Mouse (Mus musculus) NIH3T3 (cell line): ENCODE measurements around the gene Dppa1.
A peak's percentile ranks its signal among the peaks of the same experiment; 100 is the strongest.
"Not testable (repeated sequence)": the region's sequence is repeated elsewhere in the genome, so short reads cannot be mapped to it uniquely, and the experiment has no call there.

Source experiments
- DNase-seq: peaks from one replicate; pipeline ENCODE4 v3.0.0-alpha.2; 2012; ENCODE audit warnings: low read depth

Gene Dppa1

GRCm38 (mm10) chr11:46629211-46629795 lies at the start of gene Dppa1:
Gene Dppa1 (minus strand): TSS chr11:46629261.
- DNase-seq = no peak

- no peak for DNase-seq
These were observed 38.9 kb upstream of the Dppa1 start for GRCm38 (mm10) chr11:46667938-46668337.

DNA sequence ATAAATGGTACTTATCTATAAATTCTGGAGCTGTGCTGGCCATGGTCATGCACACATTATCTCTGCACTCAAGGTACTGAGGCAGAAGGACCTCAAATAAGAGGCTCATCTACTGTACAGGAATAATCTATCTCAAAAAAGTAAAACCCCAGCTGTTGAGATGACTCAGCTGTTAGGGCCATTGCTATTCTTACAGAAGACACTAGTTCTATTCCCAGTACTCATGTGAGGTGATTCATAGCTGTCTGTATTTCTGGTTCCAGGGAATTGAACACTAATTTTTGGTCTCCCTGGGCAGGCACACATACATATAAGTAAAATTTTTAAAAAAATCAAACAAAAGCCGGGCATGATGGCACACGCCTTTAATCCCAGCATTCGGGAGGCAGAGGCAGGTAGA lies 38.0 kb upstream of the Dppa1 start:
- no peak for DNase-seq

GRCm38 (mm10) chr11:46665599-46666522 lies 36.8 kb upstream of the Dppa1 start:
- no peak for DNase-seq

DNA sequence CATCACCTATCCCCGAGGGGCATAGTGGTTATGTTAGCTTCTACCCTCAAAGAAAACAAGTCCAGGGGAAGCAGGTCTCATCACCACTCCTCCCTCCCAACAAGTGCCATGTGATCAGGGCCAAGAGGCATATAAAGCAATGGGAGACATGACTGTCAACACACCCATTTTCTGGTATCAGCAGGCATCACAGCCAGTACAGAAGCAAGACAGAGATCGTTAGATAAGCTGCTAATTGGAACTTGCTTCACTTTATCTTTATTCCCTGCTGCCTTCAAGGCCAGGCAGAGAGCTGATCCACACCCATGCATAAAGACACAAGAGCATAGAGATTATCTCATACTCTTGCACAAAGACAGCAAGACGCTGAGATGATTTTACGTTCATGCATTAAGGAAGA lies 34.2 kb upstream of the Dppa1 start:
- DNase-seq = no peak

DNA sequence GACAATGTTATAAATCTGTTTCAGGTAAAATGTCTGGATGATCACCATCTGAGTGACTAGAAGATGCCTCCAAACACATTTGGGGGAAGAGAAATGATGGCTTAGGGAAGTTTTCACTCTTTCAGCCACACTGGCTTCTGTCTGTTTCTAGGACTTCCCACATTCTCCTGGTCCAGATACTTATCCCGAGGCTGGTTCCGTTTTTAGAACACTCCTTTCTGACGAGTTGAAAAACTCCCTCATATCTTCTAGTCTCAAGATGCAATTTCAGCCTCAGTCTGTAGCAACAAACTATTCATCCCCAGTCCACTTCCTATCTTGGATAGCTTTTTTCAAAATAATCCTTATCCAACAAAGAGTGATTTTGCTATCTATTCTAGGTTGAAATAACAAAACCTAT lies 23.4 kb upstream of the Dppa1 start:
- DNase-seq = no peak

GRCm38 (mm10) chr11:46649655-46650054 lies 20.6 kb upstream of the Dppa1 start:
- DNase-seq = not testable (repeated sequence)

DNA sequence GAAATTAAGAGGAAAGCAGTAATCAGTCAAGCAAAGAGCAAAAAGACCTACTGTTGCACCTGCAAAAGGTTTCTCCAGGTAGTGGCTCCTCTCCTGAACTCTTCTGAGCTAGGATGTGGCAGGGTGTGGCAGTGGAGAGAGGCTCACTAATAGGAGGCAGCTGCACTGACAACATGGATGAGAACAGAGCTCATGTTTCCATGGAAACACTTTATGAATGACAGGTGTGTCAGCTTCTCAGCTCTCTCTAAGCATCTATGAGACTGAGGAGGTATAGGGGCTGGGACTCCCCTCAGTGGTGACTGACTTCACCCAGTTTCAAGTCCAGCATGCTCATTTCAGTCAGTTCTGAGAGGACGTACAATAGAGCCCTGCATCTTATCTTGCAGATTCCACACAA lies 15.8 kb upstream of the Dppa1 start:
- no peak for DNase-seq

GRCm38 (mm10) chr11:46636568-46636967 lies 7.5 kb upstream of the Dppa1 start:
- no peak for DNase-seq

GRCm38 (mm10) chr11:46635516-46635915 lies 6.5 kb upstream of the Dppa1 start:
- not testable (repeated sequence) for DNase-seq

DNA sequence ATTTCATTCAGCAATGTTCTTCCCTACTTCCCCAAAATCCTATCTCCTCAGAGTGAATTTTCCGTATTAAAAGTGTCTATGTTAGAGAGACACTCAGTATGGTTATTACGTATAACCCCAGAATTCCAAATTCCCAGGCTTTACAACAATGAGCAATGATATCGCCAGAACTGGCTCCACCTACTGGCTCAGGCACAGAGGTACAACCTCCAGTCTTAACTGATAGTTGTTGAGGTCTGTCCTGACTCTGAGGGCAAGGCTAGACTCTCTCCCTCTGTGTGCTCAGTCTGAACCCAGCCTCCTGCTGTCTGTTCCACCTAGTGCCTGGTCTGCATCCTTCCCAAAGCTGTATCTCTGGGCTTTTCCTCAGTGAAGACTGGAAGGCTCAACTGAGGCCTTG lies 2.6 kb upstream of the Dppa1 start:
- peak; percentile 62 for DNase-seq

DNA sequence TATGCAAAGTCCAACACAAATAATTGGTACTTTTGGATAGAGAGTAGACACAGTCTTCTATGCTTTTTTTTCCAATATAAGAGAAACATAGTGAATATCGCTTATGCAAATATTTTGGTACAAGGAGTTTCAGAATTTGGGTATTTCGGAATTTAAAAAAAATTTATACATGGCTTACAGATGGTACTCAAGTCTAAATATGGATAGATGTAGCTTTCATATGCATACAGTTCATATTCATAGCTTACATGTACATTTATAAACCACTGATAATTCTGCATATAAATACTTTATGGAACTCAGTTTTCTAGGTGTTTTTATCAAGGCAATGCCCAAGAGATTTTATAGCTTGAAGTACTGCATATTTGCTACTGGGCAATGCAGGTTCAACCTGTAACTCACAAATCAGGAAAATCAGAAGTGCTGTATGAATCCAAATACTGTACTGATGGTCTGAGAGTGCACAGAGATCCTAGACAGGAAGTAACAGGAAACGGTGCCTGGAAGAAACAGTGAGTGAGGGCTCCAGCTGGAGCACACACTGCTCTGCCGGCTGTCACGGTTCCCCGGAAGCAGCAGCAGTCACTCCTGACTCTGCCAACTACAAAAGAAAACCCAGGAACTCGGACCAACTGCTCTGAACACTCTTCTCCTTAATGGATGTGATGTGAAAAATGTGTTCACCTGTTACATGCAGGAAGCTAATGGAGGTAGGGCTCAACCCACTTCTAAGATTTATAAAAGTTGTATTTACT lies 8.5 kb downstream of the Dppa1 start:
- no peak for DNase-seq

DNA sequence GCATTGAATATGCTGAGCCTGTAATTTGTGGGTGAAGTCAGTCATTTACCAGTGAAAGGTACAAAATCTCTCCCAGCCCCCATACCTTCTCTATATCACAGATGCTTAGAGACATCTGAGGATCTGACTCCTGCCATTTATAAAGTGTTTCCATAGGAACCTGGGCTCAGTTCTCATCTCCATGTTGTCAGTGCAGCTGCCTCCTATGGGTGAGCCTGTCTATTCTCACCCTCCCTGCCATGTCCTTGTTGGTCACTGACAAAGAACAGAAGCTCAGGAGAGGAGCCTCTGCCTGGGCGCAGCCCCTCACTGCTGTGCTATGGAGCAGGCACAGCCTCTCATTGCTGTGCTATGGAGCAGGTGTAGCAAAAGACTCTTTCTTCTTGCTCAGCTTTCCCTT lies 9.1 kb downstream of the Dppa1 start:
- no peak for DNase-seq

GRCm38 (mm10) chr11:46592416-46592815 lies 36.6 kb downstream of the Dppa1 start:
- no peak for DNase-seq

DNA sequence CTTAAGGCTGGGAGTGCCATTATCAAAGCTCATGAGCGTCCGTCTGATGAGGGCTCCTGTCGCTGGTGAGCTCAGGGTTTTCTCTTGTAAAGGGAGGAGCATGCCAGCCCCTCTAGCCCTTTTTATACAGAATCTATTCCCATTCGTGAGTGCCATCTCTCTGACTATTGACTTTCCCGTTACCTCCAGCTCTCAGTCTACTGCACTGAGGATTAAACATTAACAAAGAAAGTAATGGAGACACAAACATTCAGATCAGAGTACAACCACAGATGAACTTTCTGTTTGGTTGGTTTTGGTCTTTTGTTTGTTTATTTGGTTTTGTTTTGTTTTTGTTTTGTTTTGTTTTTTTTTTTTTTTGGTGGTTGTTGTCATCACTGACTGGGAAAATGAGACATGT lies 46.3 kb downstream of the Dppa1 start:
- DNase-seq = no peak

GRCm38 (mm10) chr11:46580428-46580827 lies 48.6 kb downstream of the Dppa1 start:
- no peak for DNase-seq

GRCm38 (mm10) chr11:46578771-46579281 lies 50.2 kb downstream of the Dppa1 start:
- DNase-seq = peak; percentile 8

DNA sequence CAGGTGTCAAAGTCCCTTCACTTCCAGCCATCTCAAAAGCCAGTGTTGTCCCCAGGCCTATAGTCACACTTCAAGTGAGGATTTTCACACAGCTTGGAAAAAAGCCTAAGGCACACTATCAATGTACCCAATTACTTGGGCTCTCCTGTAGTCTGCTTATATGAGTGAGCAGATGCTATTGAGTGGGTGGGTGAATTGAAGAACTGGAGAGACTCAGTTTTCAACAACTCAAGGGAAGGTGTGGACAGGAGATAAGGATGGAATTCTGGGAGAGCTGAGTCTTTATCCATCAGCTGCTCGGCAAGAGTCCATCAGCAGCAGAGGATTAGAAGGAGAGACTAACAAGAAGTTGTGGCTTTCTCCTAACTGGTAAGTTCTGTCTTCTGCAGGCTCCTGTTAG lies 57.7 kb downstream of the Dppa1 start, which contains the start of gene BC053393:
TSS of gene BC053393 (plus strand) at position 210 of the 400 bp plus-strand sequence.
- no peak for DNase-seq

DNA sequence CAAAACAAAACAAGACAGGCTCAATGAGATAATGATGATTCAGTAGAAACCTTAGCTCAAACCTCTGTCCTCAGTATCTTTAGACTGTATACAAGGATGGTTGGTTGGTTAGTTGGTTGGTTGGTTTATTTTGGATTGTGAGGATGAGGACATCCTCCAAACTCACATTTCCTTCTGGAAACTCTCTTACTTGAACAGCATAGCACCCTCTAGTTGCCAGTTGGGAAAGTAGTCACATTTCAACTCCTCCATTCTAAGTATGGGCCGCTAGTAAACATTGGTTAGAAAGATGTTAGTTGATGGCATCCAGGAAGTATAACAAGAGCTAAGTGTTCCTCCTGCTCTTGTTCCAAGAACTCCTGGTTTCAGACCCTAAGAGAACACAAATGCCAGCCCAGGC lies 60.0 kb downstream of the Dppa1 start:
- peak; percentile 7 for DNase-seq

GRCm38 (mm10) chr11:46565967-46566366 lies 63.1 kb downstream of the Dppa1 start:
- DNase-seq = no peak

- DNase-seq = no peak
These were observed 64.4 kb downstream of the Dppa1 start for GRCm38 (mm10) chr11:46564671-46565070.

GRCm38 (mm10) chr11:46561096-46561495 lies 68.0 kb downstream of the Dppa1 start:
- DNase-seq = no peak
